Mouse (Mus musculus): Measurements from ENCODE around the gene Gab1.

Gab1 gene

DNA sequence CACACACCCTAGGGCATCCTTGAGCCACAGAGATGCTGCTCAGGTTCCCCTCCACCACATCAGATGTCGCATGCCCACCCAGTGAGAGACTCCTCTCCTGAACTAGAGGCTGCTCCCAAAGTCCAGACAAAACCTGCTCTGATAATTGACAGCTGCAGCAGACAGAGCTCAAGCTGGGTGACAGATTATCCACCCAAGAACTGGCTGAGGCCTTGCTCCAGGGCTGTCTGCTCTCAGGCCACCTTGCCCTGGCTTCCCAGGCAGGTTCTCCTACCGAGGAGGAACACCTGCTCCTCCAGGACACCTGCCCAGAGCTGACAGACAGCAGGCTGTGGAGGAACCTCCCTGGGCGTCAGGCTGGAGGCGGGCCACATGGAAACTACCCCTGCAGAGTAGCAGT lies 7.6 kb downstream of the Gab1 start:
- no peak for DNase-seq (ENCODE audit: low spot score)

DNA sequence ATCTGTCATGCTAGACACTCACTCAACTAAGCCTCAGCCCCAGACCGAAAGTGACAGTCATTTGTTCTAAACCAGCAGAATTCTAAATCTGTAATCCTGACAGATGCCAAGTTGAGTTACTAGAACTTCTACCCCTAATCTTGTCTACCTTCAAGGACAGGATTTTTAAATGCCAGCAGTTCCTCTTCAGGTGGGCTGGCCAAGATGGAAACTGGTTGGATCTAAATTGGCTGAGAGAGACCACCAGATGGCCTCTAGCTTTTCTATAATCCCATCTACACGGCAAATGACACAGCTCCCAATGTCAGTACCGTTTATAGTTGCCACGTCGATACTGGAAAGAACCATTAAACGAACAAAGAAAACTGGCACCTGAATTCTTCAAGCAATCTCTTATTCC lies 8.9 kb downstream of the Gab1 start:
- no peak for DNase-seq (ENCODE audit: low spot score)

- no peak for DNase-seq (ENCODE audit: low spot score)
Observed at GRCm38 (mm10) chr8:80870535-80871204, 9.6 kb downstream of the Gab1 start.

DNA sequence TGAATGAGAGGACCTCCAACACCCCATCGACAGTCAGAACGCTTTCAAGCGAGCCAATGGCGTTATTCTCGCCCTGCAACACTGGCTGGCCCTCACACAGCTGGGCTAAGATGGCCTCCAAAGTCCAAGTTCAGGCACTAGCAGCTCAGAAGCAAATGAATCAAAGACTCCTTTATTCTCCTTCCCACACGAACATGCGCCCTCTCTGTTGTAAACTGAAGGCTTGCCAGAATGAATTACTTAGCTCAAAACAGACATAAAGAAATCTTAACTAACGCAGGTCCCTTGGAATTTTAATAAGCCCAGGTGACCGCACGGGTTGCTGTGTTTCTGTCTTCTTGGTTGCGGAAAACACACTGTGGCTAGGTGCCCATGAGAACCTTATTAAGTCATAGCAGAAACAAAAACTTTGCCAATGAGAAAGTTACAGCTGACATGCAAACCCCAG lies 10.4 kb downstream of the Gab1 start:
- DNase-seq (ENCODE audit: low spot score): no peak

DNA sequence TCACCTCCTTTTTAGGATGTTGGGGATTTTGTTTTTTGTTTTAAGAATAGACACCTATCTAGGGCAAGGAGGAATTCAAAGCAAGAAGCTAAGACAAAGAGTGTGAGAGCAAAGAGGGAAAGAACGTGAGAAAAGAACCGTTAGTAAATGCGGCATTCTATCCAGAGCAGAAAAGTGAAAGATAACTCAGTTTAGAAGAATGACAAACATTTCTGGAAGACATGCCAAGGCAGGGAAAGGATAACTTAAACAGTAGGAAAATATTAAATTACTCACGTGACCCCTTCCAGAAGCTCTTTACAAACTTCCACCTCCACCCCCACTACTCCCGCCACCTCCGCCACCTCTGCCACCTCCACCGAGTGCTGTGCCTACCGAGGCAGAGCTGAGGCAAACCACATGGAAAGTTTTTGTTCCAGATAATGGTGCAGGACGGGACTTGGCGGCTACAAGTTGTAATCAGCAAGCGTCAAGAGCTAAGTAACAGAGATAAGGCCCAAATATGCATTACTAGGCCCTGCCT lies 11.5 kb downstream of the Gab1 start:
- DNase-seq (ENCODE audit: low spot score): no peak

DNA sequence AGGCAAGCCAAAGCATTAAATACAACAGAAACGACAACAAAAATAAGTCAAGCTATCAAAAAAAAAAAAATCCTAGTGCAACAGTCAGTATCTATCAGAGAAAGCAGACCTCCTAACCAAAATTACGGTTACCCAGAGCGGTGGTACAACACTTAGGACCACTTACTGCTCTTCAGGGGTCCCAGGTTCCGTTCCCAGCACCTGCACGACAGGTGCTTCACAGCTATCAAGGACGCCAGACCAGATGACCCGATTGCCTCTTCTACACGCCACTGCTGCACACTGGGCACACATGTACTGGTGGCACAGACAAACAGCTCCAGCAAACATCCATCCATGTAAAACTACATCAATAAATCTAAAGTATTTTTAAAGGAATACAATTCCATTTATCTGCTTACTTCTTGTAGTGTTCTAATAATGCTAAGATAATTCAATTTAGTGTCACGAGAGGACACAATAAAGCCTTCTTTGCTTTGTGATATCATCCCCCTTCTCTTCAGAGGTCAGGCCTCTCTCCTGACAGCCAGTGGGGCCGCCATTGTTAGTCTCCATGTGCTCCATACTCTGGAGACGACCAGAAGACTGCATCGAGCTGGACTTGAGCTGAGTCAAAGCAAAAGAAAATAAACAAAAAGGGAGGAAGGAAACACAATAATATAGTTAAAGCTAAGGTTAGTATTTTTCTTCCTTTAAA lies 12.2 kb downstream of the Gab1 start:
- DNase-seq (ENCODE audit: low spot score): no peak

- no peak for DNase-seq (ENCODE audit: low spot score)
Observed at GRCm38 (mm10) chr8:80867598-80867997, 12.7 kb downstream of the Gab1 start.

GRCm38 (mm10) chr8:80865181-80865784 lies 15.0 kb downstream of the Gab1 start:
- no peak for DNase-seq (ENCODE audit: low spot score)

- no peak for DNase-seq (ENCODE audit: low spot score)
Observed at GRCm38 (mm10) chr8:80863393-80863792, 16.9 kb downstream of the Gab1 start.

- DNase-seq (ENCODE audit: low spot score): no peak
Observed at GRCm38 (mm10) chr8:80859180-80859775, 21.0 kb downstream of the Gab1 start.

- DNase-seq (ENCODE audit: low spot score): no peak
Observed at GRCm38 (mm10) chr8:80857851-80858367, 22.4 kb downstream of the Gab1 start.

- DNase-seq (ENCODE audit: low spot score): no peak
Observed at GRCm38 (mm10) chr8:80857128-80857527, 23.2 kb downstream of the Gab1 start.

DNA sequence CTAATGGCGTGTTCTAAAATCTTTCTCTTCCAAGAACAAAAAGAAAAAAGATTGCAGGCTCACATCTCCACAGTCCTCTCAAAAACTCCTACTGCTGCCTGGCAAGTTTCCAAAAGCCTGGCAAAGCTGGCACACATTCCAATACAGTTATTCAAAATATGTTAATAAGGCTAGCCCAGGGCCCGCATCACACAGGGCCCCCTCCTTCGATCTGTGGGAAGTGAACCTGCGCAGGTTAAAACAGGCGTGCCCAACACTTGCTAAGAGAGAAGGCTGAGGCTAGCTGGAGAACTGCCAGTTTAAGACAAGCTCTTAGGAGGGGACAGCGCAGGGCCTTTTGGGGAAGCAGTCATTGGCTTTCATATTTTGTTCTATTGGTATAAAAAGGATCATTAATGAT lies 23.7 kb downstream of the Gab1 start:
- DNase-seq (ENCODE audit: low spot score): no peak

- DNase-seq (ENCODE audit: low spot score): peak; percentile 64
Observed at GRCm38 (mm10) chr8:80853622-80854021, 26.7 kb downstream of the Gab1 start.

- peak; percentile 49 for DNase-seq (ENCODE audit: low spot score)
Observed at GRCm38 (mm10) chr8:80853208-80853607, 27.1 kb downstream of the Gab1 start.

DNA sequence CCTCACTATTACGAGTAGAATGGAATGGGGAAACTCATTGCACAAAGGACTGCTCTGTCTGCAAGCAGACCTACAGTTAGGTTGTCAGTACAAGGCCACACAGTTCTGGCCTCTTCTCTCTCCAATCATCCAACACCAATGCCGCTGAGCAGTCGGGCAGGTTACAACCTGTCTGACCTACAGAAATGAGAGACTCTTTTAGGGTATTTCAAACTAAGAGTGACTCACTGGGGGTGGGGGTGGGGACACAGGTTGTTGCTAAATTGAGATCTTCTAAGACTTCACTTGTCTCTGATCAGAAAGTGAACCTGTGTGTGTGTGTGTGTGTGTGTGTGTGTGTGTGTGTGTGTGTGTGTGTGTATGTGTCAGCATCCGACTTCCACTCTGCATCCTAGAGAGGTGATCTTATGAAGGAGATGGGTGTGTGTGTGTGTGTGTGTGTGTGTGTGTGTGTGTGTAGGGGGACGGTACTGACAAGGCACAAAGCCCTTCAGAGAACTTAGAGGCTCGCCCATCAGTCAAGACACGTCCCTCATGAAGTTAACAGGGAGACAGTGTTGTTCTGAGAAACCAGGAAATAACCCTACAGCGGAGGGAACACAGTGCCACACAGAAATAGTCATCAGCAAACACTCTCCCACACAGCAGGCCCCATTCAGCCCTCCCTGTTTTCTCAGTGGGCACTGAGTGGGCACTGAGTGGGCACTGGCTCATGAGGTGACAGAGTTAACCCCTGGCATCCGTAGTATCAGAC lies 27.7 kb downstream of the Gab1 start:
- DNase-seq (ENCODE audit: low spot score): no peak

DNA sequence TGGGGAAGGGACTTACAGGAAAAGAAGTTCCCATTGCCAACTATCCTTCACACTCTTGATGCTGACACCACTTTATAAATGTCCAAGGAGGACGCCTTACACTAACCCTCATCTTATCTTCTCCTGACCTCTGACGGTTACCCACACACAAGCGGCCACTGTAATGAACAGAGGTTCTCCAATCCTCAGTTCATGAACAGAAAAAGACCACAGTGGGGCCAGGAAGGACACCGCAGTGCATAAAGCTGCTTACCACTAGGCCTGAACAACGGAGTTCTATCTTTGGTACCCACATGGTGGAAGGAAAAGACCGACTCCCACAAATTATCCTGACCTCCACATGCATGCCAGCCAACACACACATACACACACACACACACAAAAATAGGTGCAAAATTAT lies 28.7 kb downstream of the Gab1 start:
- DNase-seq (ENCODE audit: low spot score): no peak

DNA sequence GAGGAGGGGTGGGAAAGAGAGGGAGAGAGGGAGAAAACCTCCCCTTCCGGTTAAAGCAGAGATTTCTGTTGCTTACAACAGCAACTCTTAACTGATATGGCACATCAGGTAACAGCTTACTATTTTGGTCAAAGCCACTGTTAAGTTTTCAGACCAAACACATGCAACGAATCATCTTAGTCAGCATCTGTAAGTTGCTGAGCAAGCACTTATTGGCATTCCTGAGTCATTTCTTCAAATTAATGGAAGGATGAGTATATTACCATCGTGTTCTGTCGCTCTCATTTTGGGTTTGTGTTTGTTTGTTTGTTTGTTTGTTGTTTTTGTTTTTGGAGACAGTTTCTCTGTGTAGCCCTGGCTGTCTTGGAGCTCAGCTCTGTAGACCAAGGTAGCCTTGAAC lies 30.3 kb downstream of the Gab1 start:
- DNase-seq (ENCODE audit: low spot score): no peak

GRCm38 (mm10) chr8:80848631-80849030 lies 31.7 kb downstream of the Gab1 start:
- DNase-seq (ENCODE audit: low spot score): no peak

- peak; percentile 48 for DNase-seq (ENCODE audit: low spot score)
Observed at GRCm38 (mm10) chr8:80847912-80848311, 32.4 kb downstream of the Gab1 start.

GRCm38 (mm10) chr8:80845284-80845683 lies 35.0 kb downstream of the Gab1 start:
- no peak for DNase-seq (ENCODE audit: low spot score)
